Mouse (Mus musculus) heart, postnatal 0 days (tissue): ENCODE data around the gene Gm8909.
"Not testable (repeated sequence)": the region's sequence is repeated elsewhere in the genome, so short reads cannot be mapped to it uniquely, and the experiment has no call there.

Source experiments
- CTCF ChIP-seq: IDR thresholded peaks from 2 replicates; pipeline ENCODE4 v1.5.1; 2016; ENCODE audit warnings: antibody characterized with exemption, control low read depth, low read depth
- EP300 ChIP-seq: IDR thresholded peaks from 2 replicates; pipeline ENCODE4 v1.6.1; 2016; ENCODE audit warnings: antibody characterized with exemption, low read depth

GRCm38 (mm10) chr17:36116545-36116944 is 51.8 kb downstream of the Gm8909 start:
- TF ChIP-seq CTCF, EP300: not testable (repeated sequence)
